Mouse (Mus musculus): ENCODE measurements at regions not wholly inside any gene's neighbourhood (a gene's known extent, or its start where the extent isn't known, plus 50 kb on each side); places are given as distances from the start of the nearest gene placed in this dataset.

- TF ChIP-seq CTCF (IDR thresholded peaks at IDR 0.05; ENCODE audit: control insufficient read depth, insufficient read depth, insufficient replicate concordance, low read depth, low read length) (no peak), POLR2A (IDR thresholded peaks at IDR 0.05; ENCODE audit: control insufficient read depth, low read depth, low read length) (no peak)
These were observed 137.9 kb upstream of the Azi2 start for GRCm38 (mm10) chr9:117902239-117902939.
